Mouse (Mus musculus) gastrocnemius, postnatal 14 days (tissue): ENCODE results near the gene Trim14. TPM values are rescaled to one million over a fixed set of nuclear protein-coding genes. Genes with fewer than 3 reads are reported as not detected.
A peak's percentile ranks its signal among the peaks of the same experiment; 100 is the strongest.

Experiments used
- DNase-seq: peaks from one replicate; pipeline ENCODE4 v3.0.0; 2021; ENCODE audit warnings: mixed read lengths
- intact Hi-C: fragments of 180-260 bp; cut with DNase I; formaldehyde crosslinking; loops from one replicate; pipeline ENCODE4 v1.15.1; 2025; ENCODE audit warnings: low total_unique reads
- total RNA-seq, 2 experiments: library from RNA; stranded (reverse); gene quantifications; 2 replicates each; pipeline ENCODE4 v1.2.3; 2021

The Trim14 gene
- total RNA-seq, 2 experiments from 2014 or later = 0.66 to 0.93 TPM

GRCm38 (mm10) chr4:46533934-46534720 is 1.8 kb downstream of the Trim14 start:
- intact Hi-C loops = no loop called here
- no peak for DNase-seq

- no peak for DNase-seq
- intact Hi-C loops = no loop called here
These were observed 3.0 kb downstream of the Trim14 start for GRCm38 (mm10) chr4:46532926-46533325.

GRCm38 (mm10) chr4:46532511-46532910 is 3.4 kb downstream of the Trim14 start:
- no peak for DNase-seq
- intact Hi-C loops = no loop called here

GRCm38 (mm10) chr4:46529722-46530121 is 6.2 kb downstream of the Trim14 start:
- intact Hi-C loops = no loop called here
- DNase-seq = no peak

GRCm38 (mm10) chr4:46527558-46527926 is 8.4 kb downstream of the Trim14 start:
- intact Hi-C loops = no loop called here
- no peak for DNase-seq

- intact Hi-C loops = no loop called here
- no peak for DNase-seq
These were observed 9.0 kb downstream of the Trim14 start for GRCm38 (mm10) chr4:46526798-46527557.

- no peak for DNase-seq
- intact Hi-C loops = no loop called here
These were observed 9.7 kb downstream of the Trim14 start for GRCm38 (mm10) chr4:46526226-46526625.

GRCm38 (mm10) chr4:46523324-46523723 is 12.6 kb downstream of the Trim14 start:
- DNase-seq = no peak
- intact Hi-C loops = no loop called here

- no peak for DNase-seq
- intact Hi-C loops = no loop called here
These were observed 14.5 kb downstream of the Trim14 start for GRCm38 (mm10) chr4:46521457-46521856.

- DNase-seq = no peak
- intact Hi-C loops = no loop called here
These were observed 15.4 kb downstream of the Trim14 start for GRCm38 (mm10) chr4:46520491-46520890.

- intact Hi-C loops = loop anchor here (10.0 kb wide), 1 partner anchor 157 kb away; no protein-coding TSS in a partner anchor
- peak; percentile 79 for DNase-seq
These were observed 28.0 kb downstream of the Trim14 start for GRCm38 (mm10) chr4:46507736-46508460.

GRCm38 (mm10) chr4:46506801-46507610 is 28.9 kb downstream of the Trim14 start:
- DNase-seq = peak; percentile 98
- intact Hi-C loops = loop anchor here (10.0 kb wide), 1 partner anchor 158 kb away; no protein-coding TSS in a partner anchor

- intact Hi-C loops = loop anchor here (10.0 kb wide), 1 partner anchor 159 kb away; no protein-coding TSS in a partner anchor
- no peak for DNase-seq
These were observed 30.4 kb downstream of the Trim14 start for GRCm38 (mm10) chr4:46505361-46506057.

GRCm38 (mm10) chr4:46503881-46504280 is 32.1 kb downstream of the Trim14 start:
- intact Hi-C loops = loop anchor here (10.0 kb wide), 1 partner anchor 161 kb away; no protein-coding TSS in a partner anchor
- DNase-seq = no peak

- no peak for DNase-seq
- intact Hi-C loops = loop anchor here (10.0 kb wide), 1 partner anchor 162 kb away; no protein-coding TSS in a partner anchor
These were observed 33.1 kb downstream of the Trim14 start for GRCm38 (mm10) chr4:46502606-46503502.

- intact Hi-C loops = no loop called here
- DNase-seq = no peak
These were observed 37.0 kb downstream of the Trim14 start for GRCm38 (mm10) chr4:46498976-46499375.

GRCm38 (mm10) chr4:46498511-46498910 is 37.4 kb downstream of the Trim14 start:
- no peak for DNase-seq

More at GRCm38 (mm10) chr4:46498511-46498910, 37.4 kb downstream of the Trim14 start:
- intact Hi-C loops = no loop called here
